In the genomic region with DNA sequence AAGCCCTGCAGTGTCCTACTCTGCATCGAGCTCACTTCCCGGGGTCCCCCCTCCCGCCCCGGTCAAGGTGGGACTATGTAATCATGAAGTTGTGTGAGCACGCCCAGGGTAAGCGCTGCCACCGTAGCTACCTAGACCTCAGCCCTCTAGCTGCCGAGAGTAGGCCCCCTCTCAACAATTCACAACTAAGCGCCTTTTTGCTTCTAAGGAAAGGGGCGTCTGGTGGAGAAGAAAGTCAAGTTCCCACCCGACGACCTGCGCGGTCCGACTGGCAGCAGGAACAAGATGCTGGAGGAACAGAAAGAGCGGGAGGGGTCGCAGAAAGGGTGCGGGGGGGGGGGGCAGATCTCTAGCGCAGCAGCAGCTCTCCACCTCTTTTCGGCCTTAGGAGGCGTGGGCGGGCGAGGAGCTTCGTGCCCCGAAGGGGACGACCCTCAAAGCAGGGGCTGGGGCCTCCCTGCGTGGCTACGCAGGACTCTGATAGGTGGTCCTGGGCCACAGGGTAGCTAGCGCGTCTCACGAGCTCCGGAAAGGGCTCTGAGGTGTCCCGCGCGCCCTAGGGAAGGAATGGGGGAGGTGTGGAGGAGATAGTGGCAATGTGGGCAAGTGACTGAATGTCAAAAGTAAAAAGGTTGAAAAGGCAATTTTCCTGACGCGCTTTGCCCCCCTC, we compare ENCODE assay signal across 8 mouse cellular contexts. TPM values are rescaled to one million over a fixed set of nuclear protein-coding genes. Genes with fewer than 3 reads are reported as not detected.
A peak's percentile ranks its signal among the peaks of the same experiment; 100 is the strongest.
DNase-seq lines count a peak whose midpoint lies in the region; ATAC-seq and TF ChIP-seq lines count a peak whose summit lies in the region.

No protein-coding gene starts in this region.

- peaks cover 13% of the 10 kb centered on the region for H3K27me3 ChIP-seq in embryonic facial prominence, embryonic 11.5 days (ENCODE audit: control insufficient read depth, insufficient read depth, low read length)
- H3K27me3 ChIP-seq in hindbrain, embryonic 15.5 days = peaks cover 41% of the 10 kb centered on the region
- H3K27me3 ChIP-seq in liver, embryonic 13.5 days = peaks cover 77% of the 10 kb centered on the region

- peaks cover 6% of the 10 kb centered on the region; the same call in 1 of the 2 replicates for H3K4me1 ChIP-seq in embryonic facial prominence, embryonic 11.5 days (ENCODE audit: control insufficient read depth, insufficient read depth, low read length)
- peaks cover 21% of the 10 kb centered on the region for H3K4me1 ChIP-seq in hindbrain, embryonic 15.5 days (replicated peaks)
- no peaks in the 10 kb centered on the region for H3K4me1 ChIP-seq in liver, embryonic 13.5 days (replicated peaks)

- peak; percentile 61; the same call in 1 of the 2 replicates for ATAC-seq in embryonic facial prominence, embryonic 11.5 days (replicated peaks; ENCODE audit: insufficient number of reproducible peaks, low FRiP score, low TSS enrichment, low read depth)
- ATAC-seq in hindbrain, embryonic 15.5 days (ENCODE audit: low FRiP score, low read depth) = peak; percentile 36; the same call in 1 of the 2 replicates
- no peak for ATAC-seq in liver, embryonic 13.5 days (ENCODE audit: low read depth)
- no peak for ATAC-seq in erythroid progenitor cell, adult 5-6 weeks (replicated peaks; ENCODE audit: low FRiP score, poor library complexity, severe bottlenecking)

- TF ChIP-seq CTCF in gastrocnemius, adult 2 months (IDR thresholded peaks at IDR 0.05) = no peak

- DNase-seq in gastrocnemius, adult 2 months = peak; percentile 23
- DNase-seq in gastrocnemius, adult 8-10 months (ENCODE audit: low spot score in 2 of 2) = no peak
- DNase-seq in embryonic facial prominence, embryonic 11.5 days (ENCODE audit: low spot score) = peak; percentile 65
- no peak for DNase-seq in liver, embryonic 13.5 days
- peak; percentile 46 for DNase-seq in retina, postnatal 1 day
- DNase-seq in MN1 (ENCODE audit: low spot score) = no peak

- WGBS in embryonic facial prominence, embryonic 11.5 days = 1% methylated on average over 37 of the region's 37 CpGs
- 1% methylated on average over 37 of the region's 37 CpGs for whole genome bisulfite sequencing in hindbrain, embryonic 15.5 days
- WGBS in liver, embryonic 13.5 days (ENCODE audit: insufficient replicate concordance) = 2% methylated on average over 37 of the region's 37 CpGs

- intact Hi-C loops in gastrocnemius, adult 2 months (cut with DNase I) = loop anchor here (10.0 kb wide), 1 partner anchor 1046 kb away; no protein-coding TSS in a partner anchor

- peak overlapping the region; percentile 59 for H3K4me2 ChIP-seq in embryonic facial prominence, embryonic 11.5 days (ENCODE audit: low read depth, low read length)
- H3K4me2 ChIP-seq in hindbrain, embryonic 15.5 days = peak overlapping the region; percentile 82
- peak overlapping the region; percentile 56 for H3K4me2 ChIP-seq in liver, embryonic 13.5 days

- H3K27ac ChIP-seq in gastrocnemius, adult 2 months = peak overlapping the region; percentile 94
- H3K27ac ChIP-seq in embryonic facial prominence, embryonic 11.5 days (replicated peaks; ENCODE audit: low read depth, low read length) = peak overlapping the region; percentile 64
- H3K27ac ChIP-seq in hindbrain, embryonic 15.5 days (replicated peaks) = peak overlapping the region; percentile 74
- no peak overlapping the region for H3K27ac ChIP-seq in liver, embryonic 13.5 days

- no peaks in the 10 kb centered on the region for H3K9me3 ChIP-seq in embryonic facial prominence, embryonic 11.5 days (replicated peaks; ENCODE audit: control insufficient read depth, low read length)
- no peaks in the 10 kb centered on the region for H3K9me3 ChIP-seq in hindbrain, embryonic 15.5 days
- H3K9me3 ChIP-seq in liver, embryonic 13.5 days (replicated peaks) = no peaks in the 10 kb centered on the region

- no peaks in the 10 kb centered on the region for H3K36me3 ChIP-seq in embryonic facial prominence, embryonic 11.5 days (replicated peaks; ENCODE audit: control insufficient read depth, insufficient read depth, low read depth, low read length)
- no peaks in the 10 kb centered on the region for H3K36me3 ChIP-seq in hindbrain, embryonic 15.5 days
- H3K36me3 ChIP-seq in liver, embryonic 13.5 days = no peaks in the 10 kb centered on the region

- peak overlapping the region; percentile 94 for H3K4me3 ChIP-seq in gastrocnemius, adult 2 months
- H3K4me3 ChIP-seq in embryonic facial prominence, embryonic 11.5 days (ENCODE audit: low read depth, low read length) = peak overlapping the region; percentile 34
- peak overlapping the region; percentile 34 for H3K4me3 ChIP-seq in hindbrain, embryonic 15.5 days
- peak overlapping the region; percentile 6 for H3K4me3 ChIP-seq in liver, embryonic 13.5 days (replicated peaks)

- H3K9ac ChIP-seq in embryonic facial prominence, embryonic 11.5 days (replicated peaks; ENCODE audit: low read length) = peak overlapping the region; percentile 57
- H3K9ac ChIP-seq in hindbrain, embryonic 15.5 days = peak overlapping the region; percentile 29
- peak overlapping the region; percentile 26; the same call in 1 of the 2 replicates for H3K9ac ChIP-seq in liver, embryonic 13.5 days

RNA-seq across cellular contexts. Expression of a gene that starts 2.7 kb away (rescaled TPM):
- total RNA-seq in gastrocnemius, adult 2 months (2021) = 10 to 100 TPM; 15.8 to 16.2 TPM
- 10 to 100 TPM; 18.0 to 21.0 (median 20.2) TPM for total RNA-seq in gastrocnemius, adult 8-10 months (2022)
- polyA plus RNA-seq in embryonic facial prominence, embryonic 11.5 days (2014; fragmentation: Nextera tagmentation; extraction: Ambion mirVana) = 106 and 114 TPM in 2 replicates
- 87.2 and 90.1 TPM in 2 replicates for polyA plus RNA-seq in hindbrain, embryonic 15.5 days (2015; fragmentation: Nextera tagmentation; extraction: Ambion mirVana)
- 10.2 and 11.9 TPM in 2 replicates for polyA plus RNA-seq in liver, embryonic 13.5 days (2015; fragmentation: Nextera tagmentation; extraction: Ambion mirVana)
- total RNA-seq in erythroid progenitor cell, adult 5-6 weeks (2015; ENCODE audit: low replicate concordance) = not detected in 2 replicates
- total RNA-seq in erythroid progenitor cell, adult 5-6 weeks (2017; ENCODE audit: low replicate concordance) = not detected in 2 replicates

Comparison
In these comparisons a context has a peak if more than half of its experiments do, and no peak if none do; other contexts are left out.
1. DNase-seq: peak in gastrocnemius, adult 2 months (single experiment), embryonic facial prominence, embryonic 11.5 days (single experiment) and retina, postnatal 1 day (single experiment); none in gastrocnemius, adult 8-10 months (0 of 2), liver, embryonic 13.5 days (single experiment) and MN1 (single experiment).
2. H3K4me3 ChIP-seq: peak in every context shown above with its lines; median percentile 94 in gastrocnemius, adult 2 months; 34 in embryonic facial prominence, embryonic 11.5 days; 34 in hindbrain, embryonic 15.5 days; 6 in liver, embryonic 13.5 days.
3. ATAC-seq: peak in embryonic facial prominence, embryonic 11.5 days (single experiment) and hindbrain, embryonic 15.5 days (single experiment); none in liver, embryonic 13.5 days (single experiment) and erythroid progenitor cell, adult 5-6 weeks (single experiment).
4. RNA of a gene that starts 2.7 kb away (total RNA-seq): 18.0 to 21.0 TPM in gastrocnemius, adult 8-10 months and 15.8 to 16.2 TPM in gastrocnemius, adult 2 months; not detected in erythroid progenitor cell, adult 5-6 weeks; every median in the first group is over 10 times any median in the second.
5. Peak in every context shown above with its lines, with median percentiles within 50 percentile points of each other: H3K4me2 ChIP-seq and H3K9ac ChIP-seq.